Mouse (Mus musculus): ENCODE measurements around the gene Arhgap42. TPM values are rescaled to one million over a fixed set of nuclear protein-coding genes. Genes with fewer than 3 reads are reported as not detected.

Gene Arhgap42
- total RNA-seq, 1 experiment from 2014 or later: 30.3 TPM

DNA sequence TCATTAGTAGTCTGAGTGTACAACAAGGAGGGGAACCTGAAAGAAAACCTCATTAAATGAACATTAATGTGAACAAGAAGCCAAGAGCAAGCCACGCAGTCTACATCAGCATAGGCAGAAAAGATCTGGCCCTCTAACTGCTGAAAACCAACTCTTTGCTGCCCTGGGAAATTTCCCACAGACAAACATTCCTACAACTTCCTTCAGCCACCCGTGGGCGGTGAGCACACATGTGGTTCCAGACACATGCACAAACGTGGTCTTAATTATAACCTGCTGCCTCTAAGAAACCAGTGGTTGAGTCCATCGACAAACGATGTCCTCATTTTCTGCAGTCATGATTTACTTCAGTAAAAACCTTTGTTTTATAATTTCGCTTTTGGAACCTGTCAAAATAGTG, 96.3 kb downstream of the Arhgap42 start:
- no peak for DNase-seq

DNA sequence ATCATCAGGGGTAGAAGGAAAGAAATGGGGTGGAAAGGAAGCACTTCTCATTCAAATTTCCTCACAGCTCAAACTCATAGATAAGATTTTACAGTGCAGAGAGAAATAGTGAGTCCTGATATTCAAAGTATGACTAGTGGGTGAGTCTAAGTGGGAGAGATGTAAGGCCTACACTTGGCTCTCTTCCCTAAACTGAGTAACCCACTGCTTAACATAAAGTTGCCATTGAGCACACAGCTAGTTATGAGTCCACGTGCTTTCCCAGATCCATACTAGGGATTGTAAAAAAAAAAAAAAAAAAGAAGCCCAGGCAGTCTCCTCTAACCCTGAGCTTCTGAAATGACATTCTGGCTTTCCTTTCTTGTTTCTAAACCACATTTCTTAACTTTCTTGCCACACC, 96.8 kb downstream of the Arhgap42 start:
- DNase-seq: no peak

DNA sequence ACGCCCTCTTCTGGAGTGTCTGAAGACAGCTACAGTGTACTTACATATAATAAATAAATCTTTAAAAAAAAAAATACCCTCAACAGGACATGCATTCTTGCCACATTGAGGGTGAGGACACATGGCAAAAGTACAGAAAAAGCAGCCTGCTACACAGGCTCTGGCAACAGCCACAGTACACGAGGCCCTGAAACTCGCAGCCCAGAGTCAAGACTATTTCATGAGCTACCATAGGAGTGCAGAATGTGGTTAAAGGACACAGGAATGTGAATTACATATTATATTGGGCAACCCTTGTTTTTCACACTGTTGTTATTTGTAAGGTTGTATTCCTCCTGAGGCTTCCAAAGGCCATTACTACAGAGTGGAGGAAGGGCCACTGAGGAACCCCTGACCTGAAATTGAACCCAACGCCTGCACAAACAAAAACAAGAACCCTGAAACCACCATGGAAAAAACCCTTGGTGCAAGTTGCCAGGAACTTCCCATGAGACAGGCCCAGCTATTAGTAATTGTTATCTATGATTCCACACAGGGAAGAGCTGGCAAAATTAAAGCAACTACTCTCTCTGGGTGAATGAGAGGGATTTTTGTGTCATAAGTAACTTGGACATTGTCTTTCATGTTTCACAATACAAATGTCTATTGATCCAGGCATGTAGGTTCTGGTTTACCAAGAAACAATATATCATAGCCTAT, 109.8 kb downstream of the Arhgap42 start:
- DNase-seq: peak; percentile 51

DNA sequence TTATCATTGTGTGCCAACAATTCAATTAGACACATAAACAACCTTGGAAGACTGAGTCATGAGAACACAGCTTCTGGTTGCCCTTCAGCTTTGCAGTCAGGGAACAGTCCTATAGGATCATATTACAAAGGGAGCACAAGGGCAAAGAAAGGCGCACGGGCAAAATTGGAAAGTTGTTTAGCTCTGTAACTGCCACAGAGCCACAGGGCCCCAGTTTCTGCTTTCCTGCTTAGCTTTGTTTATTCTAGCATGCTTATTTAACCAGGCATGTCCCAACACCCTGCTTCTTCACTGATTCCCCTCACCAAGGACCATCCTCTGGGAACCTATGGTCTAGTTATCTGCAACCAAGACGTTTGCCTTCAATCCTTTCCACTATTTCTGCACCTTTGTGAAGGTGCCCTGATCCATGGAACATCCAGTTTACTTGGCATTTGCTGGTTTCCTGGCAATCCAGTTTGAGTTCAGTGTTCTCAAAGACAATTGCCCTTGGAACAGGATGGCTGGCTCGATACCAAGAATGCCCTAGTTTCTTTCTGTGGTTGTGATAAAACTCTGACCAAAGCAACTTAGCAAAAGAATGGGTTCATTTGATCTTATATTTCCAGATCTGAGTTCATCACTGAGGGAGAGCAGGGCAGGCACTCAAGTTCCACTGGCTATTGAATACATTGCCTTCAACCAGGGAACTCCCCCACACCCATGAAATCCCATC, 111.7 kb downstream of the Arhgap42 start:
- DNase-seq: peak; percentile 68

DNA sequence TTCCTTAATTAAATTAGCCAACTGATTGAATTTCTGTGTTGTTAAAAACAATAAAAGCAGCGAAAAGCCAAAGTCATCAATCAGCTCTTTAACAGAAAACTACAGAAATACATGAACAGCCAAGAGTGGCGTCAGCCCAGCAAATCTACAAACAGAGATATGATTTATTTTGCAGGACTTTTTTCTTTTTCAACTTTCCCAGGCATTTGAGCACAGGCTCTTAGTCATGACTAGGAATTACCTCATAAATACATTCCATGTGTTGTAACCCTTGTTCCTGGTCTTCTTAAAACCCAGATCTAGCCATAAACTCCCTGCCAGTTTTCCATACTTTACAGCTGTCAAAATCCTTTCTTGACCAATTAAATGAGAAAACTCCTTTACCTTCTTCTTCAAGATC, 114.7 kb downstream of the Arhgap42 start:
- DNase-seq: no peak

DNA sequence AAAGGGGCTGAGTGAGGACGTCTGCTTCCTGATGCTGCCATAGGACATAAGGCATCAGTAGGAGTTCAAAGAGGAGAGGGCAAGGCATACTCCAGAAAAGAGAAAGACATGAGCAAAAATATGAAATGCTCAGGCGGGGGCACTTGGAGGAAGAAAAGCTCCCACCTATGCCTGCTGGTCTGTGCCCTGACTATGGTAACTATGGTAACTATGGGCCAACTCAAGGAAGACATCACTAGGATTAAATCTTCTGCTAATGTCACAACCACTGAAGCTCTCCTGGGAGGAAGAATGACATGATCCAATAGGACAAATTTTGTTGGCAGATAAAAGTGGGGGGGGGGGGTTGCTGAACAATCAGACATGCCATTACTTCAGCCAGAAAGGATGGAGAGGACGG, 124.6 kb downstream of the Arhgap42 start:
- no peak for DNase-seq

DNA sequence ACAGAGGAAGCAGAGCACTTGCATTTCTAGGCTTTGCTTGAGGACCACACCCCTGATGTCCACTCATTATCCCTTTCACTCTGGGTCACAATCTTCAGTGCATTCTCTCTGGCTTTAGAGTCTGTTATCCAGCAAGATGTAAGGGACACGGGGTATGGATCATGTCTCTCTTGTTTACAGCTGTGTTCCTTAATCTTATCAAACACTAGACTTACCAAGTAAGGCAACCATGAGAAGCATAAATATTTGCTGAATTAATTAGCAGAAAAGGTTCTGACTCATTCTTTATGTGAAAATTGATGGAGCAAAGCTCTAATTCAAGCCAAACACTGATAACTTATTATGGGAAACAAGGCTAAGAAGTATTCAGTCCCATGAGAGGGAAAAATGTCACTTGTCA, 125.1 kb downstream of the Arhgap42 start:
- no peak for DNase-seq

DNA sequence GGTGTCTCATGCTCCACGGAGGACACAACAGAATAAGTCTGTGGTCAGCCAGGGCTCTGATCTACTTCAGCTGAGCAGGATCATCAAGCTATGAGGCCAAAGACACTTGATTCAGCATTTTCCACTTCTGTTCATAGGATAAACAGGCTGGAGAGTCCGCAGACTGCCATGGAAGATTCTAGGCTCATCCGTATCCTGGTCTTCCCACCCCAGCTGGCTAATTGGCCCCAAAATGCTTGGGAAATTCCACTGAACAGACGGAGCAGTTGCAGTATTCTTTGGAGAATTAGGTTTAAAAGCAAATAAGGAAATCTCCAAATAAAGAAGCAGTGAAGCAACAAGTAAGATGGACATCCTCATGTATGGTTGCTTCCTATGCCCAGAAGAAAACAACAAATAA, 126.0 kb downstream of the Arhgap42 start:
- DNase-seq: no peak

DNA sequence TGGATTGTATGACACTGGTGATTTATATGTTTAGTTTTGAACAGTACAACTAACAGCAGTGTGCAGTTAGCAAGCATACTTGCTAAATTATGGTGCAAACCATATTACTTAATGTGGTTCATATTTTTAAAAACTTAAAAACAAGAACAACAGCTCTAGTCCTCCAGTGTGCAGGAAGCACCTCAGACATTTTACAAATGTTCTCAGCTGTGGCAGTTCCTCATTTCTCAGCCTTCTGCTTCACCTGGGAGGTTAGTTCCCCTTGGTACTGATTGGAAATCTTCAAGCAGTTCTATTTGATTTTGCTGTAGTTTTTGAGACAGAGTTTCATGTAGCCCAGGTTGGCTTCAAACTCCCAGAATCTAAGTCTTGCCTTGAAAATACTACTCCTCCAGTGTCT, 131.2 kb downstream of the Arhgap42 start:
- no peak for DNase-seq

DNA sequence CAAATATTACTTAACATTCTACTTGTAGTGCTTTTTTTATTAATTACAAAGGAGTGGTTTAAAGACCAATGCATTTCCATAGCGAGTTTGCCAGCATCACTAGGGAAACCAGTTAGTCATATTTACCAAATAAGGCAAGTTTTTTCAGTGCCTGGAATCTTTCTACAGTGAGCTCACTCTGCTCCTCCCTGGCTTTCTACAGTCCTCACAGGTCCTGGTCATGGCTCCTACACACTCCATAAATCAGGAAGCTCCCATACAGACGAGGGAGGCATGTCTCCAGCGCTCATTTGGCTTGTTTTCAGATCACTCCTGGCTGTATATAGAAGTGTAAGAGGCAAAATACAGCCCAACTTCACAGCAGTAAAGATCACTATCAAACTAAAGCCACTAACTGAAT, 134.1 kb downstream of the Arhgap42 start:
- peak; percentile 14 for DNase-seq

DNA sequence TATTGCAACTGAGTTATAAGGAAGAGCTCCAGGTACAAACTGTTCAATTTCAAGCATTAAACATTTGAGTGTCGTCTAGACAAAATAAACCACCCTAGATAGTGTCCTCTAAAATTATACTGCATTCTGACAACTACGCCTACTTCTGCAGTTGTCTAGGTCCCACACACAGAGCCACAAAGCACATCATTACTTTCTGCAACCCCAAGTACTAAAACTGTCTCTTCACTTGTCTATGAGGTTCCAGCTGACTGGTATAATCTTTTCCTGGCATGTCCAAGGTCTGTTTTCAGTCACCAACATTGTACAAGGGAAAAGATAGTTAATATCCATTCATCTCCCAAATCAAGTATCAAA, 136.8 kb downstream of the Arhgap42 start:
- DNase-seq: no peak

DNA sequence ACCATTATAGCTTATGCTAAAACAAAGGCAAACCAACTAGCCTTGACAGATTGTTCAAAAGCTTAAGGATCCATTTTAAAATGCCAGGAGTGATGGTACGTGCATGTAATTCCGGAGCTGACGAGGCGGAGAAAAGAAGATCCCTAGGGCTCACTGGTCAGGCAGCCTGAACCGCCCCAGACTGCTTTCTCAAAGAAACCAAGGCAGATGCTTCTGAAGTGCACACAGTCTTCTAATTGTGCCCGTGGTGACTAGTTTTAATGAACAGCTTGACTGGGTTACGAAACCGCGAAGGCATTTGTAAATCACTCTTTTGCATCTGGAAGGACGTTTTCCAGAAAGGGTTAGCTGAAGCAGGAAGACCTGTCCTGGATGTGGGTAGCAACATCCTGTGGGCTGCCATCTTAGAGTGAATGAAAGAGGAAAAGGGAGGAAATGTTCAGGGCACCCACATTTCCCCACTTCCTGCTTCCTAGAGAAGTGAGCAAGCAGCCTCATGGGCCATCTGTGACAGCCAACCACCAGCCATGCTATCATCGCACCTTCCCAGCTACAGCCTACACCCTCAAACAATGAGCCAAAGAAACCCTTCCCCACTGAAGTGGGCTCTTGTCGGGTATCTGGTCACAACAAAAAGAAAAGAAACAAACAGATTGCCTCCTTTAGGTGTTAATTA, 137.3 kb downstream of the Arhgap42 start:
- no peak for DNase-seq

DNA sequence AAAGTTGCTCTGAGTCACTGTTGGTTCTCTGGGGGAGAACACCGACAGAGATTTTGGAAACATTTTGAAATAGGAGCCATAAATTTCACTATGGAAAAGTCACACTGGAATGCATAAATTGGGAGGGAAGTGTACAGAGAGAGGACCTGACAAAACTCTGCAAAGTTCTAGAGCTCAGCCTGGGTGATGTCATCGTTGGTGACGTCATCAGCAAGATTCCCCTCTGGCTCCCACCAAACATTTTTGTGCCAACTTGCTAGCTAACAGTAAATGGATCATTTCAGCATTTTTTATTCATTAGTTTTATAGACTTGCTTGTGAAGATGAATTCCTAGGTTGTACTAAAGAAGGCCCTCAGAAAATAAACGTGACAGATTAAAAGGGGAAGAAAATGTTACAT, 137.8 kb downstream of the Arhgap42 start:
- DNase-seq: no peak

DNA sequence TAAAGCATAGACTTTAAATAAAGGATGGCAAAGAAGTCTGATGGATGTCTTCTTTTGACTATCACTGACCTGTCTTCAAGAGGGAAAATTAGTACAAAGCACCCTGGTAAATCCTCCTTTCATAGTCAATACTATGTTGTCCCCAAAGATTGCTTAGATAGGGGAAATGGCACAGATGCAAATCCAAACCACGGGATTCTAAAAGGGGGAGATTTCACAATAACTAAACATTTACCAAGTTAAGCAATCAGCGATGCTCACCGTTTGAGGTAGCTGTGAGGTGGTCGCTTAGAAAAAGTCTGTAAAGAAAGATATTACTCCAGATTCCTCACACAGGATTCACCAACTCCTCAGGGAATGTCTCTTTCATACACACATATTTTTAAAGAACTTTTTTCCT, 141.1 kb downstream of the Arhgap42 start:
- no peak for DNase-seq

DNA sequence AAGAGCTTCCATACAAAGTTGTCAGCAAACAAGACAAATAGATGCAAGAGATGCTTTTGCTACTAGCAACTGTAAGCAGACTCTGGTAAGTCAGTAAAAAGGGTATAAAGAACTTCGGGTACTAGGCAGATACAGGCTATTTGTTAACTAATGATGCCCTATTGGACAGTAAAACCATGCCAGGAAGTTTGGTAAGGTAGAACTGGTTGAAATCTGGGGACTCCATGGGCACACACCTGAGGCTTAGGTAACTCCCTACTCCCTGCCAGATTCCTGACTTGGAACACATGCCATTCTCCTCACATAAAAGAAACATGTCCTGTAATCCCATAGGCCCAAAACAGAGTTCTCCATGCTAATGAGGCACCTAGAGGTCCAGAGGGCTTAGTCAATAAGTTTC, 142.1 kb downstream of the Arhgap42 start:
- no peak for DNase-seq

DNA sequence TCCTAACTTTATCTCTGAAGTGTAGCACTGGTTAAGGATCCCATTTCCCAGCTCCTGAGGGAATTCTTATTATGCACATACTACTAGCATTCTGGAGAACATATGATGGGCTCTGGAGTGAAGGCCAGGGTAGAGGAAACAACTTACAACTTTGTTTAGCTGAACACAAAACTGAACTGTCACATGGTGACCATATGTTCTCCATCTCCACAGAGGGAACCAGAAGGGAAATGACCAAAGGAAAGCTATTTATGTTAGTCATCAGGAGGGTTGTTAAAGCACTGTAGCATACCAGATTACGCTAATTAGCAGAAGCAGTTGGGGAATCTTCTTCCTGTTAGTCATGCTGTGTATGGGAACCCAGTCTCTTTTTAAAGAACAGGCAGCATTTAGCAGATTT, 145.8 kb downstream of the Arhgap42 start:
- no peak for DNase-seq

DNA sequence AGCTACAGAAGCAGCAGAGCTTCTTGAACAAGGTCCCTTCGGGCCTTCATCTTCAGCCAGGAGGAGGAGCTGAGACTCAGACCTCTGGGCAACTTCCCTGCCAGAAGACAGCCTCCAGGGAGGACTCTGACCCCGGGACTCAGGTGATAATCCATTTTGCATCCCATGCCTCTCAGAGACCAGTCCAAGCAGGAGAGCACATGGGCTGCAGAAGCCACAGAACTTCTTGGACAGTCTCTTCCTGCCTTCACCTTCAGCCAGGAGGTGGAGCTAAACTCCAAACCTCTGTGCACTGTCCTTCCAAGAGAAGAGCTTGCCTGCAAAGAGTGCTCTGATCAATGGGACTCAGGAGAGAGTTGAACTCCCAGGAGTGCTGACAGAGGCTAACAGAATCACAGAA, 155.5 kb downstream of the Arhgap42 start:
- DNase-seq: peak; percentile 52

DNA sequence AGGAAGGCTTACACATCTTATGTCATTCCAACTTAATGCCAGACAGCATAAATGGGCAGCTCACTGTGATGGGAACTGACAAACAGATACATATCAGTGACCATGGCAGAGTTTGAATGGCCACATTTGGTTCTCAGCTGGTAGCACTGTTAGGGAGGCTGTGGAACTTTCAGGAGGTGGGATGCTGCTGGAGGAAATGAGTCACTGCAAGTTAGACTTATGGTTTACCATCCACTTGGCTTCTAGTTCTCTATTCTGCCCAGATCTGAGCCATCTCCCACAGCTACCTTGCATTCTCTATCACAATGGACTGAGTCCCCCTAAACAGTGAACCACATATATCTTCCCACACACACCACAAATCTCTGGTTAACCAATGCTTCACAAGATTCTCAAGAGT, 186.0 kb downstream of the Arhgap42 start:
- no peak for DNase-seq

DNA sequence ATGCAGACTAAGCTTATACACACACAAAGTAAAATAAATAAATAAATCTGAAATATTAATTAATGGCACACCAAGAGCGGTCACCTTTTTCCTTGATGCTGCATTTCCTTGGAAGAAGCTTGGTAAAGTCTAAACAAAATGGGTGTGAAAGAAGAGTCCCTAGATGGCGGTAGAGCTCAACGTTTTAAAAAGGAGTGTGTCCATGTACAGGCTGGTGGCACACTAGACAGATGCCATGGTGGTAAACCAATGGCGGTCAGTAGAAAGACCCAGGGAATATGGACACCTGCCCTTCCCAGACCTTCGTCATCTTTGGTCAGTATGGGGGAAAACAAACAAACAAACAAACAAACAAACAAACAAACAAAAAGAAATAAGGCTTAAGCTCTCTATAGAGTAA, 187.7 kb downstream of the Arhgap42 start:
- DNase-seq: peak; percentile 29

DNA sequence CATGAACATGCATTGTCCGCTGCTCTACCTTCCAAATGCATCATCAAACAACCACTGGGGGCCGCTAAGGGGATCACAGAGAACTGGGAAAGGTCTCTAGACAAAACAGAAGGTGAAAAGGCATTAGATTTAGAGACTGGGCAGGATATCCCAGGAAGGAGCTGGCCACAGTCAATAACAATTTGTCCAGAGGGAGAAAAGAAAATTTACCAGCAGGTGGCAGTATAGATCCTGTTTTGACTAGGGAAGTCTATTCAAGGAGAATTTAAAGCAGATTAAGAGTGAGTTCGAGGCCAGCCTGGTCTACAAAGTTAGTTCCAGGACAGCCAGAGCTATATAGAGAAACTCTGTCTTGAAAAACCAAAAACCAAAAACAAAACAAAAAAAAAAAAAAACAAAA, 189.7 kb downstream of the Arhgap42 start:
- peak; percentile 9 for DNase-seq

DNA sequence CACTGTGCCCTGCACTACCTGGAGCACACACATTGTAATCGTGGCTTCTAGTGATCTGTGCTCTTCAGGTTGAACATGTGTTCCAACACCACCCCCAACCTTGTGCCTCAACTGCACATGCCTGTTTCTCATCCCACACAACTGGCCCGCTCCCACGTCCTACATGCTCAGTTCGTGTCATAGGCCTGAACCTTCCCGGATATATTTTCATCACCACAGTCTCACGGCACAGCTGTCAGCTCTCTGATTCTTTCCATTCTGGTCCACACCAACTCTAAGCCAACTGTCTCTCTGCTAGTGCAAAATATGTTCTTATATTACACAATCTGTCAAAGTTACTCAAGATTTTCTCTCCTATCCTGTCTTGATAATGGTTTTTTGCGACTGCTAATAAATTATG, 197.9 kb downstream of the Arhgap42 start:
- DNase-seq: no peak

DNA sequence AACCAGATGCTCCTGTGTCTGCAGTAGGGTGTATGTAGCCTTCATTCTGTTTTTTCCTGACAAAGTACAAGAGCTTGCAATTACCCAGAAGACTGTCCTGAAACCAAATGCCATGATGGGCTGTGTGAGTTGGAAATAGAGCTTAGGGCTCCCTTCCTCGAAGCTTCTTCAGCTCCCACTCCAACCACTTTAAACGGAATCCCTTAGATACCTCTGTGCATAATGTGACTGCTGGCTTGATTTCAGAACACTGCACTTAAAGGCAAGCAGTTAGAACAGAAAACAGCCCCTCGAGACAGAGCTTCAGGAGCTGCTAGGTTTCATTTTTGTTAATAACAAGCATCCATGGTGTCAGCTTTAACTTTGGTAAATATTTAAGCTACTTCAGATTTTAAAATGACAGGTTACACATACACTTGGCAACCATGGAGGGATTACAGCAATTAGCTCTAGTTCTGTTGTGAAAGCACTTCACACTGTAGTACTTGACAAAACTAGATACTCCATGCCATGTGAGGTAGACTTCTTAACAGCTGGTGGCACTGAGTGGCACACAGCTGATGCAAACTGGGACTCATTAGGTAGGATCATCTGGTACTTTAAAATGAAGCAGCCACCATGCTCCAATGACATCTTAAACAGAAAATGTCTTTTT, 201.8 kb downstream of the Arhgap42 start:
- no peak for DNase-seq

DNA sequence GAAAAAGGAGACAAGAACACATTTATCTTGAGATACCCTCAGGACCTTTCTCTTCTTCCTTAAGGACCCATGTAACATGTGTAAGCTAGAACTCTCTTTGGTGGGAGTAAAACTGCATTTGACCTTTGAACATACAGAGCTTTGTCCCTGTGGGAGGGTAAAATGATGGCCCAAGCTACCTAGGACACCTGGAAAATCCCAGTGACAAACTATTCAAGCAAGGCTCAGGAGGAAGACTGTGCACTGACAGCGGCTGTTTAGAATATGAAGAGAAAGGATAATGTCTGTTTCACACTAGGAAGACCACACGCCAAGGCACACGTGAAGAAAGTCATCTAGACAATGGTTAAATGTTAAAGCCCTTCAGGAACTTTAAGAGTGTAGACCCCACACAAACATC, 211.0 kb downstream of the Arhgap42 start:
- no peak for DNase-seq

All from adrenal gland, postnatal 14 days (tissue).